Mouse (Mus musculus) Patski (cell line): ENCODE measurements around the gene Slc13a4. TPM values are rescaled to one million over a fixed set of nuclear protein-coding genes. Genes with fewer than 3 reads are reported as not detected.

Experiments
- ATAC-seq: fragments of 100-300 bp; one replicate; pipeline ENCODE4 v1.8.0; 2021
- CTCF ChIA-PET: fragments of 350-600 bp; sonication (Branson Sonifier 250); formaldehyde crosslinking; loops from one replicate; lab custom pipeline; 2022; ENCODE audit warnings: inconsistent platforms; lab: Charles Lee
- POLR2A ChIA-PET: fragments of 350-600 bp; sonication (Branson Sonifier 250); formaldehyde crosslinking; loops from one replicate; lab custom pipeline; 2022; ENCODE audit warnings: antibody characterized with exemption, inconsistent platforms; lab: Charles Lee
- DNase-seq: peaks from one replicate; pipeline ENCODE4 v3.0.0-alpha.2; 2011; ENCODE audit warnings: low read depth, low spot score
- H3K27me3 ChIP-seq: fragments of 371-371 bp; one replicate; pipeline ENCODE4 v1.5.1; 2021
- CTCF ChIP-seq: fragments of 100-300 bp; IDR thresholded peaks from one replicate; pipeline ENCODE4 v1.5.1; 2021
- in situ Hi-C: fragments of 300-500 bp; cut with MboI; formaldehyde crosslinking; loops from 3 replicates; pipeline ENCODE4 v1.11.1; 2018; ENCODE audit warnings: low pct_unique_long_range_greater_than_20kb, mixed read lengths
- polyA plus RNA-seq: library from polyadenylated mRNA; unstranded; gene quantifications from one replicate; pipeline ENCODE4 v1.2.3, GENCODE M21; 2021

Gene Slc13a4
- polyA plus RNA-seq, 1 experiment from 2014 or later = not detected

DNA sequence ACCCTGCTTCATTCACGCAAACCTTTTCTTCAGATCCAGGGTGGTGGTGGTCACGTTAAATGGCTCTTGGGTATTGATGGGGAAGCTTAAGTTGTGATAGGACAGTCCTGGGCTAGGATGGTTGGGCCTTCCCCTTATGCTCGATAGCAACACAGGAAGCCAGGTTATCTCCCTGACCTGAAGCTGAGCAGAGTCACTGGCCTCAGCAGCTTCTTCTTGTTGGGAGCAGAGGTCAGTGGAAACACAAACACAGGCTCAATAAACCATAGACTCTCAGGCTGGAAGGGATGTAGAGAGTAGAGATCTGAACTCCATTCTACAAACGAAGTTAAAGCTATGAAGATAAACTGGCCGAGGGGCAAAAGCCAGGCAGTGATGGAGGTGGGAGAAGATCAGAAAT is 27.5 kb upstream of the Slc13a4 start:
- no peak for ATAC-seq
- no peak for TF ChIP-seq CTCF
- H3K27me3 ChIP-seq = no peaks in the 10 kb centered on the region
- in situ Hi-C loops = no loop called here
- DNase-seq = no peak
- POLR2A ChIA-PET = no interaction called here
- CTCF ChIA-PET = interaction anchor here (1.0 to 1.9 kb wide), 4 partner anchors 13 to 232 kb away, joined by 3 to 7 read pairs (median 4); no protein-coding TSS in a partner anchor

DNA sequence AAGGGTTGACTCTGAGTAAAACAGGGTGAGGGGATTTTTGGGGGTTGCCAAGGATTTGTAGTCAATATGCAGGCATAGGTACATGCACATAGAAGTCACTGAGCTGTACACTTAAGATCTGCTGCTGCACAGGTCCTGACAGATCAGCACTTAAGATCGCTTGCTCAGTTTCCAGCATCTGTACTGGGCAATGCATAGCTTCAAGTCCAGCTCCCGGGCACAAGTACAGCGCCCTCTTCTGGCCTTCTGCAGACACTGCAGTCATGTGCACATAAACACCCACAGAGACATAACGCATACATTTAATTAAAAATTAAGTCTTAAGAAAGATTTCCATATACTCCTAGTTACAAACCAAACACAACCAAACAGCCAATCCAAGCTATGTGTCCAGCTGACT is 26.3 kb upstream of the Slc13a4 start:
- CTCF ChIA-PET = interaction anchor here (0.9 to 1.9 kb wide), 4 partner anchors 14 to 25 kb away, joined by 3 to 7 read pairs (median 4); no protein-coding TSS in a partner anchor
- POLR2A ChIA-PET = no interaction called here
- no peaks in the 10 kb centered on the region for H3K27me3 ChIP-seq
- ATAC-seq = no peak
- in situ Hi-C loops = no loop called here
- TF ChIP-seq CTCF = no peak
- DNase-seq = no peak

DNA sequence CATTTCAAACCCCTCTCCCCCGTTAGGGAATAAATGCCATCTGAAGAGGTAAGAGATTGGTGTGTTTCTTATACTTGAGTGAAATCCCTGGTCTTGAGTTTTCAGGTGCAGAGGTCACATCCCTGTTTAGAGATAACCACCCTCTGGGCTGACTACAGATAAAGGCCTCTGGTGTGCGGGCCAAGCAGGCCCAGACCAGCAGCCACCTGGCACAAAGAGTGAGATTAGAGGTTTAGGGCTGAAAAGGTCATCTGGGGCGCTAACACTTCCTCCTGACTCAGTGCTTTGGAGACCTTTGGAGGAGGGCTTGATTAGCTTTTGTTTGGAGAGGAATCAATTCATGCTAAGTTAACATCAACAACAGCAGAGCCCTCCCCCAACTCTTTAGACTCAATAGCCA is 25.7 kb upstream of the Slc13a4 start:
- TF ChIP-seq CTCF = no peak
- in situ Hi-C loops = no loop called here
- ATAC-seq (no peak), DNase-seq (no peak)
- ChIA-PET CTCF (interaction anchor here (0.9 to 1.9 kb wide), 4 partner anchors 14 to 26 kb away, joined by 3 to 7 read pairs (median 4); no protein-coding TSS in a partner anchor), POLR2A (no interaction called here)
- H3K27me3 ChIP-seq = no peaks in the 10 kb centered on the region

DNA sequence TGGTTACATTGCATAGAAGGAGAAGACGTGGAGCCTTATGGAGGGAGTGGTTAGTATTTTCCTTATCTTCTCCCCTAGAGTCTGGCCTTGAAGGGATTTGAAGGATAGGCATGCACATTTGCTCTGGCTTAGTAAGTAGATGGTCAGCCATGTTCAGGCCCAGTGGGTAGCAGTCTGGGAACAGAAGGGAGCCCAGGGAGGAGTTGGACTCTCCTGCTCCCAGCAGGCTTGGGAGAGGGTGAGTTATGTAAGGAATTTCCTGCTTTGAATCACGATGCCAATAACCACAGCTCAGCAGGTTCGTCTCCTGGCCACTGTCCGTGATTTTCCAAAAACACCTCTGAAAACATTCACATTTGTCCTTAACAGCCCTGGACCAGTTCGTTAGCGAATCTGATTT is 22.9 kb upstream of the Slc13a4 start:
- ChIA-PET CTCF (interaction anchor here (0.9 to 1.0 kb wide), 2 partner anchors 11 to 19 kb away, joined by 3 read pairs; no protein-coding TSS in a partner anchor), POLR2A (interaction anchor here (1.8 kb wide), 1 partner anchor 10 kb away, joined by 5 read pairs; no protein-coding TSS in a partner anchor)
- TF ChIP-seq CTCF = no peak
- in situ Hi-C loops = no loop called here
- ATAC-seq (peak; percentile 74), DNase-seq (peak; percentile 43)
- H3K27me3 ChIP-seq = no peaks in the 10 kb centered on the region

DNA sequence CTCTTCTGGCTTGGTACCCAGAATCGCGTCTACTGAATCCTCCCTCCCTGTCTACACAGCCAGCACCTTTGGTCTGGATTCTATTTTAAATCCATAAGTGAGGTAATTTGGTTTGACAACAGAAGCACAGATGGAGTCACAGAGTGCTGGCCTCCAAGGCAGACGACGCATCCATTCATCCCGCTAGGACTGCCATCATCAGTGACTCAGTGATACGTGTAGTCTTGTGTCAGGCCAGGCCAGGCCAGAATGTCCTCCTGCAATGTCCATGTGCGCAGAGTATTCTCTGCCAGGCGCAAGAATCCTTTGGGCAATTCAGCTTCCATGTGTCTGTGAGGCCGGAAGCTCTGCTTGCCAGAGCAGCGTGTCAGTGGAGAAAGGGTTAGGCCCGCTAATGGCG is 22.0 kb upstream of the Slc13a4 start:
- no peak for TF ChIP-seq CTCF
- no peak for DNase-seq
- in situ Hi-C loops = no loop called here
- peaks cover 3% of the 10 kb centered on the region for H3K27me3 ChIP-seq
- no peak for ATAC-seq
- ChIA-PET CTCF (no interaction called here), POLR2A (interaction anchor here (1.8 kb wide), 1 partner anchor 10 kb away, joined by 5 read pairs; no protein-coding TSS in a partner anchor)

DNA sequence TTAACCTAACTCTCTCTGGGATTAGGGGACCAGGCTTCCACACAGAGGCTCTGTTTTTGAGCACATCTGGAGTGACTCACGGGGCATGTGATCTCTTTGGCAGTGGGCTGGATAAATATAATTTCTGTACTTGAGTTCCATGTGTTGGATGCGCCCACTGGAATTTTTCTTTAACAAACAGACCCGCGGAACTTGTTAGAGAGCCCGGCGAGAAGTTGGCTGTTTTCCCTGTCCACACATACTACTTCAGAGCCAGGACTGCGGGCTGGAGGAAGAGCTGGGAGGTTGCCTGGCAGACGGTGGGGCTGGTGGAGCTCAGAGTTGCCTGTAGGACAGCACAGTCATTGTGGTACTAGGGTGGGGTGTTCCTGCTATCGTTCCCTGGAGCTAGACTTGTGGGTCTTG is 18.2 kb upstream of the Slc13a4 start, which contains the start of gene Fam180a:
Gene Fam180a (minus strand): TSS at position 31 of the 405 bp plus-strand sequence.
- in situ Hi-C loops = no loop called here
- ChIA-PET CTCF (no interaction called here), POLR2A (no interaction called here)
- no peak for TF ChIP-seq CTCF
- DNase-seq (no peak), ATAC-seq (no peak)
- peaks cover 3% of the 10 kb centered on the region for H3K27me3 ChIP-seq

DNA sequence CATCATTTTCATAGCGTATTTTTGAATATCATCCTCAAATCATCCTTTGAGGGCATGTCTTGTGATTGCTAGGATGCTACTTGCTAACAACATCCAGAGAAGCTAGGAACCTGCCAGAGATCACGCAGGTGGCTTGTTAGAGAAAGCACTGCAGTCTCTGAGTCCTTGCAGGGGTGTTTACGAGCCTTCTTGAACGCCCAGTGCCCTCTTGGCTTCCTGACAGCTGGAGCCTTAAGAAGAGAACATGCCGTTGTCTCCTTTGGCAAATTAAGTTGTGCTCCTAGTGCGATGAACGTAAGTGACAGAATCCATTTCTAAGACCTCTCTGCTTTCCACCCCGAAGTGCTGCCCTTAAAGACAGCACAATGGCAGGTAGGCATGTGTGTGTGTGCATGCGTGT is 16.4 kb upstream of the Slc13a4 start:
- POLR2A ChIA-PET = no interaction called here
- in situ Hi-C loops = no loop called here
- CTCF ChIA-PET = interaction anchor here (1.2 to 1.4 kb wide), 2 partner anchors 10 to 55 kb away, joined by 3 read pairs; no protein-coding TSS in a partner anchor

DNA sequence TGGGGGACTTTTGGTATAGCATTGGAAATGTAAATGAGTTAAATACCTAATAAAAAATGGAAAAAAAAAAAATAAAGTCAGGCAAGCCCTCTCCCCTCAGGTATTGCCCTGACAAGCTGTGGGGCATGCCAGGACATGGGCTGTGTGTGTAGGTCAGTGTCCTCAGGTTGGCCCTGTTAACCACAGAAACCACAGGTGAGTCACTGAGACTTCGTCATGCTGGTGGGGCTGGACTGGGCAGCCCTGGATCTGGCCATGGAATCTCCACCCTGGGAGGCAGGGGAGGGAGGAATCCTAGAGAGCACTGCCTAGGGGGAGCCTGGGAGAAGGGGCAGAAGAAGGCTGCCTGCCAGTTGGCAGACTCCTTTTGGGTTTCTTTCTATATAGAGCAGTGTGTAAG is 15.1 kb upstream of the Slc13a4 start:
- ChIA-PET POLR2A (no interaction called here), CTCF (no interaction called here)
- ATAC-seq (peak; percentile 96), DNase-seq (peak; percentile 57)
- in situ Hi-C loops = no loop called here
- no peak for TF ChIP-seq CTCF
- H3K27me3 ChIP-seq = peaks cover 3% of the 10 kb centered on the region

More for the DNA sequence above, 16.4 kb upstream of the Slc13a4 start:
- ATAC-seq (no peak), DNase-seq (no peak)
- H3K27me3 ChIP-seq = peaks cover 3% of the 10 kb centered on the region
- TF ChIP-seq CTCF = no peak

DNA sequence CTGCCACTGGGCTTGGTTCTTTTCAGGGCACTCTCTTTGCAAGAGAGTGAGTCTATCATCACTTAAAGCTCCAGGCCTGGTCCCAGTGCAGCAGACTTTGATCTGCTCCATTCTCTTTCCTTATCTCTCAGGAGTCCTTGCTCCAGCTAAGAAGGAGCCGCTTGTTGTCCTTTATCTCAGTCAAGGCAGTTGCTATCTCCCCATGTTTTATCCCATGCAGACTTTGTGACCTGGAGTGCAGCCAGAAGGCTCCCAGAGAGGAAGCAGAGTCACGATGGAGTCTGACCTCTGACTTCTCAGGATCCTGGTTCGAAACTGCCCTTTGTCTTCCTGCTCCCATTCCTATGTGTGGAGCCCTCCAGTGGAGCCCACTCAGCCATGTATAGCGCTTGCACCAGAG is 13.2 kb upstream of the Slc13a4 start:
- DNase-seq (no peak), ATAC-seq (no peak)
- in situ Hi-C loops = no loop called here
- TF ChIP-seq CTCF = no peak
- POLR2A ChIA-PET = interaction anchor here (1.0 to 2.1 kb wide), 2 partner anchors 9 to 15 kb away, joined by 3 to 5 read pairs; no protein-coding TSS in a partner anchor
- H3K27me3 ChIP-seq = peaks cover 11% of the 10 kb centered on the region
- CTCF ChIA-PET = interaction anchor here (1.4 kb wide), 1 partner anchor 25 kb away, joined by 4 read pairs; no protein-coding TSS in a partner anchor

DNA sequence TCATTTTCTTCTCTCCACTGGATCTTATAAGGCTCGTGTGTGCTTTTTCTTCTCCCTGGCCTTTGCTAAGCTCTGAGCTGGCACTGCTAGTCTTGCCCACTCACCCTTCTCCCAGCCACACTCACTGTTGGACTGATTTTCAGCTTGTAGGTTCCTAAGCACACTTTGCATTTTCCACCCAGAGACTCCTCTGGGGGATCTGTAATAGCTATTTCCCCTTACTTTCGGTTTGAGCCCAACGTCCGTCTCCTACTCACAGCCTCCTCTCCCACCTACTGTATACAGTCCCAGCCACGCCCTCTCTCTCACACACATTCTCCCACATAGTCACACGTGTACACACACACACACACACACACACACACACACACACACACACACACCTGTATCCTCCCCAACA is 11.9 kb upstream of the Slc13a4 start:
- in situ Hi-C loops = no loop called here

DNA sequence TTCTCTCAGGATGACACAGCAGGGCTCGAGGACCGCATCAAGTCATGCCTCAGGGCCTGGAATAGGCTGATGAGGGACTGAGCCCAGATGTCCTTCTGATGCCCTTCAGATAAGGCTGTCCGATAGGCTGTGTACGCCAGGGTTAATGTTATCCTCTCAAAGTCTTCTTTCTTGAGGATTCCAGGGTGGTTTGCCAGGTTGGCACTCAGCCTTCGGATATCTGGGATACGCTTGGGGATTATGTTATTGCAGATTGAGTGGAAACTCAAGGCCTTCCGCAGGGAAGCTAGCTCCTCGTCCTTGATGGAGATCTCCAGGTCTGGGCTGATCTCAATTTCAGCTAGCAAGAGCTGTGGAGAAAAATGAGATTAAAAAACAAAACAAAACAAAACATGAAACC is 5.6 kb upstream of the Slc13a4 start:
- DNase-seq = no peak
- TF ChIP-seq CTCF = no peak
- CTCF ChIA-PET = no interaction called here
- POLR2A ChIA-PET = interaction anchor here (0.5 kb wide), 1 partner anchor 9 kb away, joined by 3 read pairs; no protein-coding TSS in a partner anchor
- in situ Hi-C loops = no loop called here
- peaks cover 13% of the 10 kb centered on the region for H3K27me3 ChIP-seq
- no peak for ATAC-seq

More for the DNA sequence above, 11.9 kb upstream of the Slc13a4 start:
- no peak for TF ChIP-seq CTCF
- DNase-seq = no peak
- ChIA-PET POLR2A (interaction anchor here (1.1 to 2.1 kb wide), 2 partner anchors 9 to 11 kb away, joined by 4 to 5 read pairs; no protein-coding TSS in a partner anchor), CTCF (interaction anchor here (0.9 to 1.5 kb wide), 3 partner anchors 9 to 32 kb away, joined by 3 to 5 read pairs (median 3); no protein-coding TSS in a partner anchor)
- H3K27me3 ChIP-seq = peaks cover 9% of the 10 kb centered on the region
- no peak for ATAC-seq
